Mouse (Mus musculus): Measurements from ENCODE around the gene Kcnb1. TPM values are rescaled to one million over a fixed set of nuclear protein-coding genes. Genes with fewer than 3 reads are reported as not detected.
A peak's percentile ranks its signal among the peaks of the same experiment; 100 is the strongest.

The Kcnb1 gene
- polyA plus RNA-seq, 1 experiment from 2014 or later: 2.5 TPM

GRCm38 (mm10) chr2:167066031-167066430 is 123.9 kb downstream of the Kcnb1 start:
- Histone ChIP-seq H3K27ac (ENCODE audit: low read length) (peak overlapping the region; percentile 27; the same call in 1 of the 2 replicates), H3K4me2 (replicated peaks; ENCODE audit: low read depth, low read length) (peak overlapping the region; percentile 16; the same call in 1 of the 2 replicates), H3K4me3 (ENCODE audit: low read depth, low read length) (no peak overlapping the region), H3K27me3 (ENCODE audit: control insufficient read depth, insufficient read depth, low read length) (no peaks in the 10 kb centered on the region), H3K4me1 (ENCODE audit: control insufficient read depth, insufficient read depth, low read length) (peaks cover 16% of the 10 kb centered on the region), H3K9ac (replicated peaks; ENCODE audit: low read depth, low read length) (no peak overlapping the region), H3K36me3 (ENCODE audit: control insufficient read depth, insufficient read depth, low read length) (peaks cover 16% of the 10 kb centered on the region), H3K9me3 (ENCODE audit: control insufficient read depth, low read depth, low read length) (no peaks in the 10 kb centered on the region)
- no peak for ATAC-seq (ENCODE audit: insufficient number of reproducible peaks, insufficient read depth, low FRiP score, low read depth)
- 40% methylated on average over 1 of the region's 1 CpGs for WGBS

- H3K36me3 ChIP-seq (ENCODE audit: control insufficient read depth, insufficient read depth, low read length): peaks cover 16% of the 10 kb centered on the region
- H3K27ac ChIP-seq (ENCODE audit: low read length): peak overlapping the region; percentile 67
- H3K27me3 ChIP-seq (ENCODE audit: control insufficient read depth, insufficient read depth, low read length): no peaks in the 10 kb centered on the region
- peak overlapping the region; percentile 76 for H3K9ac ChIP-seq (replicated peaks; ENCODE audit: low read depth, low read length)
- ATAC-seq (ENCODE audit: insufficient number of reproducible peaks, insufficient read depth, low FRiP score, low read depth): no peak
- WGBS: 14% methylated on average over 9 of the region's 9 CpGs
- H3K9me3 ChIP-seq (ENCODE audit: control insufficient read depth, low read depth, low read length): no peaks in the 10 kb centered on the region
- H3K4me2 ChIP-seq (replicated peaks; ENCODE audit: low read depth, low read length): peak overlapping the region; percentile 73
- H3K4me3 ChIP-seq (ENCODE audit: low read depth, low read length): peak overlapping the region; percentile 72
- peaks cover 22% of the 10 kb centered on the region for H3K4me1 ChIP-seq (ENCODE audit: control insufficient read depth, insufficient read depth, low read length)
Observed at GRCm38 (mm10) chr2:167064601-167065295, 125.2 kb downstream of the Kcnb1 start.

GRCm38 (mm10) chr2:167063906-167064496 is 126.0 kb downstream of the Kcnb1 start:
- no peak for ATAC-seq (ENCODE audit: insufficient number of reproducible peaks, insufficient read depth, low FRiP score, low read depth)
- H3K4me3 ChIP-seq (ENCODE audit: low read depth, low read length): peak overlapping the region; percentile 72
- H3K9ac ChIP-seq (replicated peaks; ENCODE audit: low read depth, low read length): peak overlapping the region; percentile 76
- H3K4me1 ChIP-seq (ENCODE audit: control insufficient read depth, insufficient read depth, low read length): peaks cover 22% of the 10 kb centered on the region
- peaks cover 16% of the 10 kb centered on the region for H3K36me3 ChIP-seq (ENCODE audit: control insufficient read depth, insufficient read depth, low read length)
- WGBS: under 1% methylated on average over 7 of the region's 7 CpGs
- H3K27me3 ChIP-seq (ENCODE audit: control insufficient read depth, insufficient read depth, low read length): no peaks in the 10 kb centered on the region
- H3K4me2 ChIP-seq (replicated peaks; ENCODE audit: low read depth, low read length): peak overlapping the region; percentile 73
- H3K9me3 ChIP-seq (ENCODE audit: control insufficient read depth, low read depth, low read length): no peaks in the 10 kb centered on the region
- peak overlapping the region; percentile 89 for H3K27ac ChIP-seq (ENCODE audit: low read length)

GRCm38 (mm10) chr2:167062965-167063880 is 126.7 kb downstream of the Kcnb1 start, which contains the start of gene Znfx1:
Gene Znfx1, minus strand, starts transcription at chr2:167063015.
- peak; percentile 92 for ATAC-seq (ENCODE audit: insufficient number of reproducible peaks, insufficient read depth, low FRiP score, low read depth)
- peaks cover 16% of the 10 kb centered on the region for H3K36me3 ChIP-seq (ENCODE audit: control insufficient read depth, insufficient read depth, low read length)
- under 1% methylated on average over 51 of the region's 57 CpGs for WGBS
- H3K27ac ChIP-seq (ENCODE audit: low read length): peak within 1 kb of the TSS; percentile 89
- H3K9me3 ChIP-seq (ENCODE audit: control insufficient read depth, low read depth, low read length): no peaks in the 10 kb centered on the region
- no peaks in the 10 kb centered on the region for H3K27me3 ChIP-seq (ENCODE audit: control insufficient read depth, insufficient read depth, low read length)
- H3K4me1 ChIP-seq (ENCODE audit: control insufficient read depth, insufficient read depth, low read length): peaks cover 25% of the 10 kb centered on the region
- peak within 1 kb of the TSS; percentile 81 for H3K9ac ChIP-seq (replicated peaks; ENCODE audit: low read depth, low read length)
- H3K4me3 ChIP-seq (ENCODE audit: low read depth, low read length): peak within 1 kb of the TSS; percentile 72
- peak within 1 kb of the TSS; percentile 83 for H3K4me2 ChIP-seq (replicated peaks; ENCODE audit: low read depth, low read length)

- peak overlapping the region; percentile 81 for H3K9ac ChIP-seq (replicated peaks; ENCODE audit: low read depth, low read length)
- WGBS: 0% methylated on average over 43 of the region's 60 CpGs
- H3K27me3 ChIP-seq (ENCODE audit: control insufficient read depth, insufficient read depth, low read length): no peaks in the 10 kb centered on the region
- peak; percentile 92 for ATAC-seq (ENCODE audit: insufficient number of reproducible peaks, insufficient read depth, low FRiP score, low read depth)
- H3K27ac ChIP-seq (ENCODE audit: low read length): peak overlapping the region; percentile 85; the same call in 1 of the 2 replicates
- H3K4me2 ChIP-seq (replicated peaks; ENCODE audit: low read depth, low read length): peak overlapping the region; percentile 83
- H3K4me1 ChIP-seq (ENCODE audit: control insufficient read depth, insufficient read depth, low read length): peaks cover 25% of the 10 kb centered on the region
- H3K36me3 ChIP-seq (ENCODE audit: control insufficient read depth, insufficient read depth, low read length): peaks cover 18% of the 10 kb centered on the region
- peak overlapping the region; percentile 72 for H3K4me3 ChIP-seq (ENCODE audit: low read depth, low read length)
- no peaks in the 10 kb centered on the region for H3K9me3 ChIP-seq (ENCODE audit: control insufficient read depth, low read depth, low read length)
Observed at GRCm38 (mm10) chr2:167062497-167062911, 127.5 kb downstream of the Kcnb1 start.

- Histone ChIP-seq H3K9me3 (ENCODE audit: control insufficient read depth, low read depth, low read length) (no peaks in the 10 kb centered on the region), H3K4me1 (ENCODE audit: control insufficient read depth, insufficient read depth, low read length) (peaks cover 25% of the 10 kb centered on the region), H3K4me3 (ENCODE audit: low read depth, low read length) (peak overlapping the region; percentile 72), H3K36me3 (ENCODE audit: control insufficient read depth, insufficient read depth, low read length) (peaks cover 28% of the 10 kb centered on the region), H3K9ac (replicated peaks; ENCODE audit: low read depth, low read length) (peak overlapping the region; percentile 81), H3K27me3 (ENCODE audit: control insufficient read depth, insufficient read depth, low read length) (no peaks in the 10 kb centered on the region), H3K27ac (ENCODE audit: low read length) (no peak overlapping the region), H3K4me2 (replicated peaks; ENCODE audit: low read depth, low read length) (peak overlapping the region; percentile 83)
- ATAC-seq (ENCODE audit: insufficient number of reproducible peaks, insufficient read depth, low FRiP score, low read depth): no peak
- WGBS: 24% methylated on average over 11 of the region's 11 CpGs
Observed at GRCm38 (mm10) chr2:167061381-167062034, 128.4 kb downstream of the Kcnb1 start.

GRCm38 (mm10) chr2:167060761-167061160 is 129.2 kb downstream of the Kcnb1 start:
- Histone ChIP-seq H3K4me2 (replicated peaks; ENCODE audit: low read depth, low read length) (peak overlapping the region; percentile 83; the same call in 1 of the 2 replicates), H3K4me1 (ENCODE audit: control insufficient read depth, insufficient read depth, low read length) (peaks cover 25% of the 10 kb centered on the region), H3K4me3 (ENCODE audit: low read depth, low read length) (no peak overlapping the region), H3K36me3 (ENCODE audit: control insufficient read depth, insufficient read depth, low read length) (peaks cover 32% of the 10 kb centered on the region), H3K27me3 (ENCODE audit: control insufficient read depth, insufficient read depth, low read length) (no peaks in the 10 kb centered on the region), H3K9me3 (ENCODE audit: control insufficient read depth, low read depth, low read length) (no peaks in the 10 kb centered on the region), H3K9ac (replicated peaks; ENCODE audit: low read depth, low read length) (0 out of 2 replicates have a peak overlapping the region, but pooled peaks have one; percentile 15), H3K27ac (ENCODE audit: low read length) (no peak overlapping the region)
- no peak for ATAC-seq (ENCODE audit: insufficient number of reproducible peaks, insufficient read depth, low FRiP score, low read depth)

Measured in stomach, embryonic 14.5 days (tissue).